Comparison of ENCODE assay signal across 16 mouse cellular contexts in genomic region chr14:101847520-101847919, GRCm38 (mm10).
DNase-seq lines count a peak whose midpoint lies in the region; ATAC-seq and TF ChIP-seq lines count a peak whose summit lies in the region.
"Had no signal": no experiment of that assay in that cellular context is flagged by ENCODE, and none has a peak within 500 bp of the region (broad histone marks: within the 10 kb centered on the region; RNA-seq: fewer than 3 reads in every experiment).

No protein-coding gene starts in this region.

- no peaks in the 10 kb centered on the region for H3K27me3 ChIP-seq in heart, postnatal 0 days (ENCODE audit: control insufficient read depth, insufficient read depth, low read length)
- H3K27me3 ChIP-seq in intestine, postnatal 0 days (replicated peaks; ENCODE audit: control insufficient read depth, insufficient read depth, low read length) = no peaks in the 10 kb centered on the region
- H3K27me3 ChIP-seq: embryonic facial prominence, embryonic 15.5 days; forebrain, embryonic 15.5 days; limb, embryonic 15.5 days; midbrain, embryonic 12.5 days had no signal

- TF ChIP-seq CTCF in heart, postnatal 0 days (IDR thresholded peaks at IDR 0.05; ENCODE audit: low read depth) = no peak
- TF ChIP-seq CTCF in intestine, postnatal 0 days (IDR thresholded peaks at IDR 0.05; ENCODE audit: low read depth) = no peak

- H3K9me3 ChIP-seq in heart, postnatal 0 days (replicated peaks; ENCODE audit: control insufficient read depth, low read length) = 0 out of 2 replicates have a peak, but pooled peaks cover 4% of the 10 kb centered on the region
- H3K9me3 ChIP-seq in intestine, postnatal 0 days (ENCODE audit: control insufficient read depth) = no peaks in the 10 kb centered on the region
- H3K9me3 ChIP-seq: embryonic facial prominence, embryonic 15.5 days; forebrain, embryonic 15.5 days; limb, embryonic 15.5 days had no signal

- peak overlapping the region; percentile 46 for H3K27ac ChIP-seq in heart, postnatal 0 days (ENCODE audit: low read depth)
- peak overlapping the region; percentile 60 for H3K27ac ChIP-seq in intestine, postnatal 0 days (ENCODE audit: low read depth, low read length)
- H3K27ac ChIP-seq: embryonic facial prominence, embryonic 15.5 days; forebrain, embryonic 15.5 days; limb, embryonic 15.5 days; midbrain, embryonic 12.5 days had no signal

- 0 out of 2 replicates have a peak, but pooled peaks have one; percentile 44 for TF ChIP-seq EP300 in heart, postnatal 0 days (IDR thresholded peaks at IDR 0.05; ENCODE audit: low read depth)

- peak overlapping the region; percentile 20; the same call in 1 of the 2 replicates for H3K4me2 ChIP-seq in heart, postnatal 0 days (ENCODE audit: low read depth, low read length)
- peak overlapping the region; percentile 30; the same call in 1 of the 2 replicates for H3K4me2 ChIP-seq in intestine, postnatal 0 days (replicated peaks; ENCODE audit: low read depth)
- H3K4me2 ChIP-seq: embryonic facial prominence, embryonic 15.5 days; forebrain, embryonic 15.5 days; limb, embryonic 15.5 days; midbrain, embryonic 12.5 days had no signal

- ATAC-seq in heart, postnatal 0 days (ENCODE audit: insufficient read depth, low read depth) = peak; percentile 46; the same call in 1 of the 2 replicates
- ATAC-seq in intestine, postnatal 0 days = peak; percentile 85
- ATAC-seq in megakaryocyte progenitor cell, adult 5-6 weeks (replicated peaks; ENCODE audit: poor library complexity) = peak; percentile 41
- ATAC-seq: CD4-positive, CD25-positive, alpha-beta regulatory T cell, adult 4 months; forebrain, embryonic 15.5 days had no signal

- DNase-seq in heart, postnatal 0 days (ENCODE audit: low spot score) = peak; percentile 42
- DNase-seq in heart, postnatal 4 days = no peak
- no peak for DNase-seq in layer of hippocampus, postnatal 10 days (ENCODE audit: low spot score in 2 of 2)
- DNase-seq in embryo, embryonic 10 days (ENCODE audit: low spot score) = no peak
- no peak for DNase-seq in kidney, adult 8-10 months
- DNase-seq: adrenal gland, postnatal 10 days; cerebellum, adult 2 months; gastrocnemius, adult 2 months; thymus, adult 18-20 months had no signal

- no peak overlapping the region for H3K9ac ChIP-seq in heart, postnatal 0 days (replicated peaks; ENCODE audit: low read depth, low read length)
- H3K9ac ChIP-seq in intestine, postnatal 0 days (ENCODE audit: low read depth, low read length) = no peak overlapping the region
- H3K9ac ChIP-seq: embryonic facial prominence, embryonic 15.5 days; forebrain, embryonic 15.5 days; limb, embryonic 15.5 days; midbrain, embryonic 12.5 days had no signal

- 0 out of 2 replicates have a peak, but pooled peaks cover 7% of the 10 kb centered on the region for H3K36me3 ChIP-seq in heart, postnatal 0 days (replicated peaks; ENCODE audit: control insufficient read depth, insufficient read depth, low read length)
- H3K36me3 ChIP-seq in intestine, postnatal 0 days (ENCODE audit: control insufficient read depth, insufficient read depth) = no peaks in the 10 kb centered on the region; the same call in 1 of the 2 replicates
- H3K36me3 ChIP-seq: embryonic facial prominence, embryonic 15.5 days; forebrain, embryonic 15.5 days; limb, embryonic 15.5 days; midbrain, embryonic 12.5 days had no signal

- WGBS in heart, postnatal 0 days = 18% methylated on average over 7 of the region's 7 CpGs
- WGBS in intestine, postnatal 0 days = 31% methylated on average over 7 of the region's 7 CpGs

- H3K4me3 ChIP-seq in heart, postnatal 0 days (ENCODE audit: low read depth, low read length) = no peak overlapping the region
- H3K4me3 ChIP-seq in intestine, postnatal 0 days (ENCODE audit: low read depth, low read length) = no peak overlapping the region
- H3K4me3 ChIP-seq: embryonic facial prominence, embryonic 15.5 days; forebrain, embryonic 15.5 days; gastrocnemius, adult 2 months; limb, embryonic 15.5 days; midbrain, embryonic 12.5 days had no signal

- peaks cover 28% of the 10 kb centered on the region for H3K4me1 ChIP-seq in heart, postnatal 0 days (ENCODE audit: control insufficient read depth, insufficient read depth)
- H3K4me1 ChIP-seq in intestine, postnatal 0 days (replicated peaks; ENCODE audit: control insufficient read depth, insufficient read depth, low read length) = peaks cover 7% of the 10 kb centered on the region
- H3K4me1 ChIP-seq: midbrain, embryonic 12.5 days had no signal
